Mouse (Mus musculus): ENCODE data around the gene Gm14214. TPM values are rescaled to one million over a fixed set of nuclear protein-coding genes. Genes with fewer than 3 reads are reported as not detected.

The Gm14214 gene
- total RNA-seq, 2 experiments from 2014 or later: not detected

GRCm38 (mm10) chr2:154776496-154776895, 6.7 kb upstream of the Gm14214 start:
- DNase-seq (ENCODE audit: low spot score in 2 of 2): no peak

- no peak for DNase-seq (ENCODE audit: low spot score in 2 of 2)
Observed at GRCm38 (mm10) chr2:154774032-154774431, 4.2 kb upstream of the Gm14214 start.

DNA sequence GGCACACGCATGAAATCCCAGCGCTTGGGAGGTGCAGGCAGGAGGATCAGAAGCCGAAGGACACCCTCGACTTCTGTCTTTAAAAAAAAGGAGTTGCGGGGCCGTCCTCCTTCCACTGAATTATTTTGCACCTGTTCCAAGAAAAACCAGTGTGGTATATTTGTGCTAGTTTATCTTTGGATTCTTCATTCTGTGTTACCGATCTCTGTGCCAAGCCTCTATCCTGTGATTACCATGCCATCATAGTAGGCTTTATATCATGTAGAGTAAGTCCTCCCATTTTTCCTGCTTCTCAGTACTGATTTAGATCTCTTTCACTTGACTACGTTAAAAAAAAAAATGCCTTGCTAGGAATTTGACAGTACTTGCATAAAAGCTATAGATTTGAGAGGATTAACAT, 1.8 kb upstream of the Gm14214 start:
- DNase-seq (ENCODE audit: low spot score in 2 of 2): no peak

GRCm38 (mm10) chr2:154767051-154767450, 2.8 kb downstream of the Gm14214 start:
- DNase-seq (ENCODE audit: low spot score in 2 of 2): no peak

DNA sequence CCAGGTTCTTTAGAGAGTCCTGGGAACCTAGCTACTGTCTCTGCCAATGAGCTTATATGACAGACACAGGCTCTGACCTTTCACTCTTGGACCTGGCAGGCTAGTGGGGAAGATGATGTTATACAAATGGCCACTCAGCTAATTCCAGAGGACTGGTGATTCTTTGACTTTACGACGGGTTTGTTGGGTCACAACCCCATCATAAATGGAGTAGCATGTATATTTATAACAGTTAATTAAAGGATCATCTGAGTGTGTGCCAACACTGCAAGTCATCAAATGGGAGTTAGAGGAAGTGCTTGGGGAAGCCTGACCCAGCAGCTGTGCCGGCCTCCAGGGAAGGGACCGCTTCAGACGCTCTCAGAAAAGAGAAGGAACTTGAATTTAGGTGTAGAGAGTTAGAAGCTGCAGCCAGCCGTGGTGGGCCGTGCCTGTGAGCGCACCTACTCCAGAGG, 4.2 kb downstream of the Gm14214 start:
- no peak for DNase-seq (ENCODE audit: low spot score in 2 of 2)

- DNase-seq (ENCODE audit: low spot score in 2 of 2): no peak
Observed at GRCm38 (mm10) chr2:154764828-154765497, 4.9 kb downstream of the Gm14214 start.

- no peak for DNase-seq (ENCODE audit: low spot score in 2 of 2)
Observed at GRCm38 (mm10) chr2:154763226-154763625, 6.6 kb downstream of the Gm14214 start.

- DNase-seq (ENCODE audit: low spot score in 2 of 2): no peak
Observed at GRCm38 (mm10) chr2:154758454-154758853, 11.4 kb downstream of the Gm14214 start.

DNA sequence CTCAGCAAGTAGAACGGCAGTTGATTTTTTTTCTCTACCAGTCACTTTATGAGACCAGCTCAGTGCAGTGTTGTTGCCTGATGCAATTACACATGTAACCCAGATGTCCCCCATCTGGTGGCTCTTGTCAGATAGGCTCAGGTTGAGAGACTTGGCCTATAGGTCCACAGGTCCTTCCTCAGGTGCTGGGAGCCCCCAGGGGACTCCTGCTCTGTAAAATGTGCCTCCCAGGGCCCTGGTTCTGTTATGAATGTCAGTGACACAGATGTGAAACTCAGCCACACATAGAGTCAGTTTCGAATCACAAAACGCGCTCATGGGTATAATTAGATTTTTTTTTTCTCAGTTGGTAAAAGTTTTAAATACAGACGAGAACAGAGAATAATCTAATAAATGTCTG, 12.1 kb downstream of the Gm14214 start:
- no peak for DNase-seq (ENCODE audit: low spot score in 2 of 2)

GRCm38 (mm10) chr2:154755791-154756190, 14.0 kb downstream of the Gm14214 start:
- DNase-seq (ENCODE audit: low spot score in 2 of 2): no peak

GRCm38 (mm10) chr2:154754068-154754560, 15.7 kb downstream of the Gm14214 start:
- no peak for DNase-seq (ENCODE audit: low spot score in 2 of 2)

DNA sequence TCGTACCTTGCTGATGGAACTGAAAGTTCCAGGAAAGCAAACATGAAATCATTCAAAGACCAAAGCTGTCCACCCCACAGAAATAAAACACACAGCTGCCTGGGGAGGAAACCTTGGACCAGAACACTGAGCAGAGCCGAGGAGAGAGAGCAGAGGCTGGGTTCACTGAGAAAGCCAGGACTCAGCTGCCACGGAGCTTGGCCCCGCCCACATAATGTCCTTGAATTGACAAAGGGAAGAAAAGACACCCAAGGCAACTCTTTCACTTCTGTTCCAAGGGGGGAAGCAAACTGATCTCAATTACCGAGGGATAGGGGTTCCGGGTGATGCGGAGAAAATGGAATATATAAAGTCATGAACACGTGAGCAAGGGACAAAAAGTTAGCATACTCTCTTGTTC, 17.9 kb downstream of the Gm14214 start:
- DNase-seq (ENCODE audit: low spot score in 2 of 2): no peak

DNA sequence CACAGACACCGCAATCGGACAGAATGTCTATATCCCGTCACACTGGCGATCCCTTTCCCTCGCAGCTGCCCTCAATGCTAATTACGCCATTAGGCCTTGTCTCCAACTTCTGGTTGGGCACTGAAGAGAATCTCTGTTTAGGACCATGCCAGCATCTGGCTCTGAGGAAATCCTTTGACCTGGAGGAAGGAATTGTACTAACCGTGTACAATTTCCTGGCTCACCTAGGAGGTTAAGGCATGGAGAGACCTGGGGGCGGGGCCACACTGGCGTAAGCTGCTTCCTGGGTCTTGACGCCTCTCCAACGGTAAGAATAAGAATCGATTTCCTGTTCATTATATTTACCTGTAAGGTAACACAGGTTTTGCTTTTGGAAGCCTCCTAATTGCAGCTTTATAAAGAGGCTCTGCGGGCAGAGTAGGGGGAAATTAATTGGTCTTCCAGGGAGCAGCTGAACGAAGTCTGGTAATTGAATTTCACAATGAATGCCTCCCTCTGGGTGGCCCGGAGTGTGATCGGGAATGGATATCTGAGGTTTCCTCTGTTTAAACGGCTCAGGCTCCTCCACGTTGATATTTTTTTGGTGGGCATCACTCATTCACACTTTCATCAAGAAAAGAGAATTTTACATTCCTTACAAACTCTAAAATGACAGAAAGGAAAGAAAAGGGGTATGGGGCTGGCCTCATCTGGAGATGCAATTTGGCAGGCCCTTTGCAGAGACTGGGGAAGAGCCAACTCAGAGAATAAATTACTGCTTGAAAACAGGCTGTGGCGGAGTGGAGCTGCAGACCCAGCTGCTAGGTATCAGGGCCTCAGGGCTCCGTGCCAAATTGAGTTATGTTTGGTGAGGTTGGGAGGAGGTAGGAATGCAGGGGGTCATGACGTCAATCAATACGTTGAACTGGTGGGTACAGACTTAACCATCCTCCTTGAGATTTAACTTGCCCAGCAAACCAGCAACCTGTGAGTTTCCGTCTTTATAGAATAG, 20.5 kb downstream of the Gm14214 start:
- DNase-seq (ENCODE audit: low spot score in 2 of 2): peak; percentile 45 to 53

- no peak for DNase-seq (ENCODE audit: low spot score in 2 of 2)
Observed at GRCm38 (mm10) chr2:154748383-154748782, 21.4 kb downstream of the Gm14214 start.

- no peak for DNase-seq (ENCODE audit: low spot score in 2 of 2)
Observed at GRCm38 (mm10) chr2:154743915-154744314, 25.9 kb downstream of the Gm14214 start.

DNA sequence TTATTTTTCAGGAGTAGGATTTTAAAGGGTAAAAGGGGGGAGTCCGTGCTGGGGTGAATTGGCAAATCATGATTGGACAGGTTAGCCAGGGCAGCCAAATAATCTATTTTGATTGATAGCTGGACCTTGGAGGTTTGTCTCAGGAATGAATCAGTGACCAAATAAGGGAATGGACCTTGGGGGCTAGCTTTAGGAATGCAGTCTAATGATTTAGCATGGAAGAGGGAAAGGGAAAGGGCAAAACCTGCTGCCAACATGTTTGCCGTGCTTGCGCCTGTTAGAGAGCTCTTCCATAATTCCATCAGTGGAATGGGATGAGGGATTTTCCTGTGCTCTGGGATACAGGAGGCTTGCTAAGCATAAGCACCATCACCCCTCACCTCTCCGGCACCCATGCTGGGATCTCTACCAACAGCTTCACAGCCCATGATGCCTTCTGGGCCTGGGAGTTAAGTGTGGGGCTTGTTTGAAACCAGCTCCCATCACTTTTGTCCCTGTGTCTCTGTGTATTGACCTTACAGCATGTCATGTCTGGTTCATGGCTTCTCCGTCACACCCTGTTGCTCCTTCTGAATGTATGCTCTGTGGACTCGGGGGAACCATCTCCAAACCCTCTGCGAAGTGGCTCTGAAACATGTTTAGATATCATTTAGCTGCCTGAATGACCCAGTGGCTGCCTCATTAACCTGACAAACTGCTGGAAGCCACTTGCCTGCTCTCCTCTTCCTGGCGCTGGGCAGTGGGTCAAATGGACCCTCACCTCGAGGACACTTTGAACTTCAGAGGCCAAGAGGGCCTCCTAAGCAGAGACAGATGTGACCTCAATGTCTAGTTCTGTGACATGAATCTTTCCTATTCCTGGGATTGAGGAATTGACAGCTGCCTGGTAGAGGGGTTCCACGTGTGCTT, 26.7 kb downstream of the Gm14214 start:
- DNase-seq (ENCODE audit: low spot score in 2 of 2): no peak

- no peak for DNase-seq (ENCODE audit: low spot score in 2 of 2)
Observed at GRCm38 (mm10) chr2:154738621-154739020, 31.2 kb downstream of the Gm14214 start.

DNA sequence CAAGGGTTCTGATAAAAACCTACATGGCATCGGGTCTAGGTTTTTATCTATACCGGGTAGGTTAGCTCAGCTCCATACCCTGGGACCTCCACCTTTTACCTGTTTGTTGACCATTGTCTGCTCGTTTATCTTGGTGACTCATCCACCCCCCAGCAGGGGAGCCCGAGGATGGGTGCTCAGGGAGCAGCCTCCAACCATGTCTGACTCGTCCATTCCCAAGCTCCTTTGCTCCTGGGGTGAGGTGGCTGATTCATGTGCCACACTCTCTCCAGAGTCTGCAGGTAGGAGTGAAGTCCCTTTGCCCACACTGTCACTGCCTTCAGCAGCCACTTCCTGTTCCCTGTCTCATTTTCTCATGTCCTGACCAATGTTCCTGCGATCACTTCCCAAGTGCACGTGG, 33.8 kb downstream of the Gm14214 start:
- DNase-seq (ENCODE audit: low spot score in 2 of 2): no peak

DNA sequence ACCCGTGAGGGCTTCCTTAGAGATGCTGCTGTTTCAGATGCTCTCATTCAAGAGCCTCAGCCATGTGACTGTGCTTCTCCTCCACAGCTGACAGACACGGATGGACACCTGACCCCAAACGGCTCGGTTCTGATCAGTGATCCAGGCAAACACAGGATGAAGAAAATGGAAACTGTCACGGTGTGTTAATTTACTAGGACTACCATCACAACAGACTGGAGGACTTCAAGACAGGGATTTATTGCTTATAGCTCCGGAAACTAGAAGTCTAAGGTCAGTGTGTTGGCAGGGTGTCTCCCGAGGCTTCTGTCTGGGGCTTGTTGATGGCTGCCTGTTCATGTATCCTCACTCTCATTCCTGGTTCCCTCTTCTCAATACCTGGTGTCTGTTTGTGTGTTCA, 34.4 kb downstream of the Gm14214 start:
- DNase-seq (ENCODE audit: low spot score in 2 of 2): no peak

DNA sequence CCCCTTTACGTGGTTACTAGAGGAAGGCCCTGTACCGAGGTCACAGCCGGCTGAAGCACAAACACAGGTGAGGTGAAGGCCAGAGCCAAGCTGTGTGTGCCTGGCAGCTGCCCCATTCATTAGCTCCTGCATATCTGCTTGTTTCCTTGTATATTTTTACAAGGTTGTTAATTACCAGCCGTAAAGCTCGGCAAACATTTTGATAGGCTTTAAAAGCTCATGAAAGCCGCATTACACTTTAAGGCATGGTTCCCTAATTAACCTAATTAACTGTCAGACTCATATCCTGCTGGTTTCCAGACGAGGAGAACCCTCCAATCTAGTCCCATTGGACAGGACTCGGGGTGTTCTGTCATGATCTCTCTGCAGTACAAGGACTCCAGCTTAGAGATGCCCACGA, 34.9 kb downstream of the Gm14214 start:
- no peak for DNase-seq (ENCODE audit: low spot score in 2 of 2)

Measured in layer of hippocampus, postnatal 14 days (tissue).